18 mouse cellular contexts compared by ENCODE assay signal in the genomic region with DNA sequence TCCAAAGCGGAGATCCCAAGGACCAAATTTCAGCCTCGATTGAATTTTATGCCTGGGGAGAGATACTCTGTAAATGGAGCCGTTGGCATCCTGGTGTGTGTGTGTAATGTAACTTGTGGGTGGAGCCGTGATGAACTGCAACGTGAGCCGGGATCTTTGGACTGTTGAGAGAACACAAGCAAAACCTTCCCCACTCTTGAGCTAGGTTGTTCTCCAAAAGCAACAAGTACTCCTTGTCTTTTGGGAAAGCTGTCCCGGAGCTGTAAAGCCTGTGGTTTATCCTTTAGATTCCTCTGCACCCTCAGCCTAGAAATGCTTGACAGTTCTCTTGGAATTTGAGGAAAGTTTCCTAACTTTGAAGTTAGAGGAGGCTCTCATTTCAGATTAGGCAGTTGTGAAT.
DNase-seq lines count a peak whose midpoint lies in the region; ATAC-seq and TF ChIP-seq lines count a peak whose summit lies in the region.
"Had no signal": no experiment of that assay in that cellular context is flagged by ENCODE, and none has a peak within 500 bp of the region (broad histone marks: within the 10 kb centered on the region; RNA-seq: fewer than 3 reads in every experiment).

No protein-coding gene starts in this region.

- H3K9me3 ChIP-seq in liver, embryonic 16.5 days (replicated peaks; ENCODE audit: control insufficient read depth, low read length): no peaks in the 10 kb centered on the region
- no peaks in the 10 kb centered on the region for H3K9me3 ChIP-seq in liver, embryonic 11.5 days (ENCODE audit: control insufficient read depth, low read length)
- no peaks in the 10 kb centered on the region for H3K9me3 ChIP-seq in embryonic facial prominence, embryonic 15.5 days (replicated peaks)

- TF ChIP-seq POLR2A in myocyte (IDR thresholded peaks at IDR 0.05; ENCODE audit: insufficient read length, low read depth): no peak

- peaks cover 33% of the 10 kb centered on the region for H3K79me2 ChIP-seq in myocyte (ENCODE audit: control insufficient read depth, insufficient read depth)

- H3K27me3 ChIP-seq in liver, embryonic 16.5 days (ENCODE audit: control insufficient read depth, insufficient read depth, low read depth, low read length): no peaks in the 10 kb centered on the region
- H3K27me3 ChIP-seq in liver, embryonic 11.5 days (replicated peaks; ENCODE audit: control insufficient read depth, insufficient read depth, low read length): no peaks in the 10 kb centered on the region
- no peaks in the 10 kb centered on the region for H3K27me3 ChIP-seq in embryonic facial prominence, embryonic 15.5 days
- H3K27me3 ChIP-seq in myocyte (ENCODE audit: control insufficient read depth, insufficient read depth, insufficient read length): no peaks in the 10 kb centered on the region

- no peaks in the 10 kb centered on the region for H3K36me3 ChIP-seq in liver, embryonic 16.5 days (ENCODE audit: control insufficient read depth, insufficient read depth)
- H3K36me3 ChIP-seq in liver, embryonic 11.5 days (ENCODE audit: control insufficient read depth, insufficient read depth, low read length): no peaks in the 10 kb centered on the region
- no peaks in the 10 kb centered on the region for H3K36me3 ChIP-seq in embryonic facial prominence, embryonic 15.5 days
- H3K36me3 ChIP-seq in myocyte (ENCODE audit: control insufficient read depth, insufficient read depth): no peaks in the 10 kb centered on the region

- intact Hi-C loops in gastrocnemius, adult 2 months (cut with DNase I): no loop called here

- no peak overlapping the region for H3ac ChIP-seq in myocyte (ENCODE audit: control insufficient read depth, insufficient read length)

- H3K27ac ChIP-seq in gastrocnemius, adult 2 months: peak overlapping the region; percentile 88
- no peak overlapping the region for H3K27ac ChIP-seq in liver, embryonic 16.5 days (ENCODE audit: low read length)
- H3K27ac ChIP-seq in liver, embryonic 11.5 days (ENCODE audit: low read depth, low read length): no peak overlapping the region
- peak overlapping the region; percentile 72 for H3K27ac ChIP-seq in embryonic facial prominence, embryonic 15.5 days (replicated peaks)

- peak; percentile 54 for DNase-seq in gastrocnemius, adult 2 months
- no peak for DNase-seq in gastrocnemius, postnatal 25 days
- no peak for DNase-seq in liver, embryonic 11.5 days (ENCODE audit: low spot score)
- DNase-seq in left cerebral cortex, adult 11 months (ENCODE audit: low spot score): no peak
- DNase-seq in layer of hippocampus, adult 11-12 months (ENCODE audit: low spot score): no peak
- DNase-seq: adrenal gland, postnatal 36 days; cerebellum, adult 9-11 months; embryo, embryonic 11 days; layer of hippocampus, postnatal 36 days; midbrain, embryonic 14.5 days; right cerebral cortex, adult 18-20 months; spleen, adult 18-20 months; thymus, postnatal 4 days had no signal

- TF ChIP-seq CTCF in gastrocnemius, adult 2 months (IDR thresholded peaks at IDR 0.05): no peak

- peaks cover 5% of the 10 kb centered on the region for H3K4me1 ChIP-seq in liver, embryonic 16.5 days (ENCODE audit: control insufficient read depth, low read depth, low read length)
- H3K4me1 ChIP-seq in liver, embryonic 11.5 days (replicated peaks; ENCODE audit: control insufficient read depth, insufficient read depth, low read length): peaks cover 13% of the 10 kb centered on the region
- H3K4me1 ChIP-seq in embryonic facial prominence, embryonic 15.5 days: peaks cover 60% of the 10 kb centered on the region

- H3K4me3 ChIP-seq in gastrocnemius, adult 2 months: peak overlapping the region; percentile 13
- H3K4me3 ChIP-seq in liver, embryonic 16.5 days (ENCODE audit: low read depth, low read length): no peak overlapping the region
- H3K4me3 ChIP-seq in liver, embryonic 11.5 days (ENCODE audit: low read depth, low read length): no peak overlapping the region
- H3K4me3 ChIP-seq in embryonic facial prominence, embryonic 15.5 days (replicated peaks): no peak overlapping the region
- no peak overlapping the region for H3K4me3 ChIP-seq in myocyte

- no peak overlapping the region for H3K9ac ChIP-seq in liver, embryonic 16.5 days (ENCODE audit: low read depth, low read length)
- no peak overlapping the region for H3K9ac ChIP-seq in liver, embryonic 11.5 days (ENCODE audit: low read depth, low read length)
- H3K9ac ChIP-seq in embryonic facial prominence, embryonic 15.5 days: no peak overlapping the region

- no peak overlapping the region for H3K4me2 ChIP-seq in liver, embryonic 16.5 days (ENCODE audit: low read depth, low read length)
- H3K4me2 ChIP-seq in liver, embryonic 11.5 days: no peak overlapping the region
- no peak overlapping the region for H3K4me2 ChIP-seq in embryonic facial prominence, embryonic 15.5 days (replicated peaks)
- peak overlapping the region; percentile 20 for H3K4me2 ChIP-seq in myocyte (ENCODE audit: low read depth)

- WGBS in liver, embryonic 16.5 days (ENCODE audit: insufficient replicate concordance): 63% methylated on average over 7 of the region's 7 CpGs
- 72% methylated on average over 7 of the region's 7 CpGs for WGBS in liver, embryonic 11.5 days
- 28% methylated on average over 7 of the region's 7 CpGs for WGBS in embryonic facial prominence, embryonic 15.5 days

- peak; percentile 55; the same call in 1 of the 2 replicates for ATAC-seq in liver, embryonic 16.5 days (ENCODE audit: low read depth)
- no peak for ATAC-seq in liver, embryonic 11.5 days (replicated peaks; ENCODE audit: low FRiP score)
- peak; percentile 41; the same call in 1 of the 2 replicates for ATAC-seq in embryonic facial prominence, embryonic 15.5 days (ENCODE audit: insufficient number of reproducible peaks, low FRiP score, low TSS enrichment, low read depth)
- ATAC-seq: activated CD4-positive, CD25-positive, alpha-beta regulatory T cell, adult 4 months; hindbrain, embryonic 16.5 days had no signal

TF ChIP-seq in myocyte, 11 proteins besides CTCF, POLR2A, EP300 and RAD21:
- TF ChIP-seq MAX (IDR thresholded peaks at IDR 0.05; ENCODE audit: low read depth) (no peak), MYOD1 (IDR thresholded peaks at IDR 0.05; ENCODE audit: control insufficient read depth in 1 of 3, insufficient read length in 2 of 3, low read depth in 2 of 3) (no peak), REST (IDR thresholded peaks at IDR 0.05; ENCODE audit: insufficient read depth, insufficient read length) (no peak), SRF (IDR thresholded peaks at IDR 0.05; ENCODE audit: control insufficient read depth, insufficient read length, low read depth) (no peak), CEBPB (IDR thresholded peaks at IDR 0.05; ENCODE audit: insufficient read depth, poor library complexity, severe bottlenecking) (no peak), POLR2AphosphoS2 (IDR thresholded peaks at IDR 0.05; ENCODE audit: insufficient read length, low read depth) (no peak), MYOG (IDR thresholded peaks at IDR 0.05; ENCODE audit: control insufficient read depth in 1 of 3, insufficient read depth in 1 of 3, insufficient read length in 2 of 3, low read depth in 2 of 3) (no peak)

Comparison
In these comparisons a context has a peak if more than half of its experiments do, and no peak if none do; other contexts are left out.
1. H3K27ac ChIP-seq: peak in gastrocnemius, adult 2 months (single experiment) and embryonic facial prominence, embryonic 15.5 days (single experiment); none in liver, embryonic 16.5 days (single experiment) and liver, embryonic 11.5 days (single experiment).